Mouse (Mus musculus) subcutaneous adipose tissue, adult 2 months (tissue): ENCODE measurements around the gene Tfap4. TPM values are rescaled to one million over a fixed set of nuclear protein-coding genes. Genes with fewer than 3 reads are reported as not detected.

Experiments
- polyA plus RNA-seq: library from polyadenylated mRNA; depleted of rRNA; stranded (reverse); fragments of >200 nt; gene quantifications from 2 replicates; pipeline ENCODE4 v1.2.3, GENCODE M21; 2012; ENCODE audit warnings: low replicate concordance; rRNA removed

Tfap4 gene
- polyA plus RNA-seq = 4.9 and 16.0 TPM in 2 replicates

GRCm38 (mm10) chr16:4559715-4560144 is at the start of gene Tfap4:
Gene Tfap4 (minus strand): TSS chr16:4559854.

GRCm38 (mm10) chr16:4593971-4594813 is 34.5 kb upstream of the Tfap4 start, which contains the start of gene Glis2:
Gene Glis2 (plus strand): TSS chr16:4594713.

GRCm38 (mm10) chr16:4541501-4542198 is 18.0 kb downstream of the Tfap4 start, which contains the start of gene Srl:
Gene Srl (minus strand): TSS chr16:4541816.

Other genes starting within 250 kb of the Tfap4 start
- 9.9 and 13.3 TPM in 2 replicates for gene Adcy9, start 139.4 kb downstream of the Tfap4 start, polyA plus RNA-seq
- 6.5 and 7.3 TPM in 2 replicates for gene Srl, start 18.0 kb downstream of the Tfap4 start, polyA plus RNA-seq
- gene Glis2, start 34.9 kb upstream of the Tfap4 start, polyA plus RNA-seq = 22.3 and 54.0 TPM in 2 replicates
- 13.9 and 23.4 TPM in 2 replicates for gene Pam16, start 65.1 kb upstream of the Tfap4 start, polyA plus RNA-seq
- gene Vasn, start 80.1 kb upstream of the Tfap4 start, polyA plus RNA-seq = 41.7 and 46.7 TPM in 2 replicates
- 39.1 and 49.0 TPM in 2 replicates for gene Dnaja3, start 80.1 kb upstream of the Tfap4 start, polyA plus RNA-seq
- gene Coro7, start 119.9 kb upstream of the Tfap4 start, polyA plus RNA-seq = 54.8 and 56.0 TPM in 2 replicates
- gene Nmral1, start 159.5 kb upstream of the Tfap4 start, polyA plus RNA-seq = 11.5 and 16.7 TPM in 2 replicates
- gene Hmox2, start 166.5 kb upstream of the Tfap4 start, polyA plus RNA-seq = 44.2 and 52.6 TPM in 2 replicates
- gene Cdip1, start 230.4 kb upstream of the Tfap4 start, polyA plus RNA-seq = 88.3 and 114 TPM in 2 replicates